Mouse (Mus musculus) limb, embryonic 11.5 days (tissue): ENCODE results near the gene Tmem50a. TPM values are rescaled to one million over a fixed set of nuclear protein-coding genes. Genes with fewer than 3 reads are reported as not detected.

Source experiments
- ATAC-seq: fragments of 200-750 bp; cut with Nextera tagmentation; 2 replicates; pipeline ENCODE4 v1.8.0; 2017; ENCODE audit warnings: low read depth; ENCODE audit not compliant: insufficient number of reproducible peaks, low FRiP score, low TSS enrichment
- DNase-seq: peaks from one replicate; pipeline ENCODE4 v3.0.0-alpha.2; 2015; ENCODE audit warnings: low spot score
- H3K27ac ChIP-seq: fragments of 300-500 bp; sonication (generic); replicated peaks from 2 replicates; pipeline ENCODE4 v1.5.1; 2014; ENCODE audit warnings: low read depth, mild to moderate bottlenecking, low read length
- H3K27me3 ChIP-seq: fragments of 300-500 bp; sonication (generic); 2 replicates; pipeline ENCODE4 v1.6.1; 2014; ENCODE audit warnings: mild to moderate bottlenecking, low read length, mixed read lengths; ENCODE audit not compliant: control insufficient read depth, insufficient read depth
- H3K36me3 ChIP-seq: fragments of 300-500 bp; sonication (generic); 2 replicates; pipeline ENCODE4 v1.6.1; 2014; ENCODE audit warnings: mild to moderate bottlenecking, low read length, moderate library complexity, mixed read lengths; ENCODE audit not compliant: control insufficient read depth, insufficient read depth
- H3K4me1 ChIP-seq: fragments of 300-500 bp; sonication (generic); 2 replicates; pipeline ENCODE4 v1.6.1; 2014; ENCODE audit warnings: low read length, mixed read lengths; ENCODE audit not compliant: control insufficient read depth, insufficient read depth
- H3K4me2 ChIP-seq: fragments of 300-500 bp; sonication (generic); 2 replicates; pipeline ENCODE4 v1.6.1; 2014; ENCODE audit warnings: low read depth, mild to moderate bottlenecking, moderate library complexity; ENCODE audit not compliant: severe bottlenecking
- H3K4me3 ChIP-seq: fragments of 300-500 bp; sonication (generic); 2 replicates; pipeline ENCODE4 v1.5.1; 2014; ENCODE audit warnings: low read depth, low read length
- H3K9ac ChIP-seq: fragments of 300-500 bp; sonication (generic); 2 replicates; pipeline ENCODE4 v1.6.1; 2014; ENCODE audit warnings: mild to moderate bottlenecking, low read length
- H3K9me3 ChIP-seq: fragments of 300-500 bp; sonication (generic); 2 replicates; pipeline ENCODE4 v1.6.1; 2016; ENCODE audit warnings: low read length; ENCODE audit not compliant: control insufficient read depth
- WGBS: fragments of 180-500 bp; shearing (Covaris S2); extraction: QIAGEN DNeasy Blood & Tissue Kit; methylation state at CpG from one replicate; pipeline ENCODE4 v1.1.7; 2014; 5-methylcytosine and 5-hydroxymethylcytosine counted together
- polyA plus RNA-seq: library from polyadenylated mRNA; unstranded; fragments of >200 nt; fragmentation: Nextera tagmentation; extraction: Ambion mirVana; gene quantifications from 2 replicates; pipeline ENCODE4 v1.2.1, GENCODE M21; 2014

Tmem50a gene
- polyA plus RNA-seq, 1 experiment from 2014 or later, result 154 TPM

DNA sequence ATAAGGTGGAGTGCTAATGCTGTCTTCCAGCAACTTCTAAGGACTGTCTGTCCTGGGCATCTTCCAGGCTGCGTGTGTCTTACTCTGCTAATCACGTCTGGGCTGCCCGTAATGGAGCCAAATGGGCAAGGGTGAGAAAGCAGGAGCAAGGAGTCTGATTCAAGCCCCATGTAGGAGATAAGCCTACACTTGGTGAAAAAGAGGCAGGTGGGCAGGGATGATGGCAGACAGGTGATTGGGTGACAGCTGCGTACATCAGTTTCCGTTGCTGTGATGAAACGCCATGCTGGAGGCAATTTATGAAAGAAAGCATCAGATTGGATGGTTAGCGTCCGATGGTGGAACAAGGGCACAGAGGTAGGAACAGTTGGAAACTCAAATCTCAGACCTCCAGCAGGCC, 47.6 kb downstream of the Tmem50a start:
- ATAC-seq (no peak), DNase-seq (no peak)
- peaks cover 14% of the 10 kb centered on the region for H3K27me3 ChIP-seq
- H3K4me1 ChIP-seq, result peaks cover 8% of the 10 kb centered on the region; the same call in 1 of the 2 replicates
- H3K9ac ChIP-seq, result no peak overlapping the region
- no peak overlapping the region for H3K4me2 ChIP-seq
- H3K27ac ChIP-seq, result no peak overlapping the region
- no peak overlapping the region for H3K4me3 ChIP-seq
- WGBS, result 92% methylated on average over 8 of the region's 8 CpGs
- H3K9me3 ChIP-seq, result no peaks in the 10 kb centered on the region
- H3K36me3 ChIP-seq, result no peaks in the 10 kb centered on the region

DNA sequence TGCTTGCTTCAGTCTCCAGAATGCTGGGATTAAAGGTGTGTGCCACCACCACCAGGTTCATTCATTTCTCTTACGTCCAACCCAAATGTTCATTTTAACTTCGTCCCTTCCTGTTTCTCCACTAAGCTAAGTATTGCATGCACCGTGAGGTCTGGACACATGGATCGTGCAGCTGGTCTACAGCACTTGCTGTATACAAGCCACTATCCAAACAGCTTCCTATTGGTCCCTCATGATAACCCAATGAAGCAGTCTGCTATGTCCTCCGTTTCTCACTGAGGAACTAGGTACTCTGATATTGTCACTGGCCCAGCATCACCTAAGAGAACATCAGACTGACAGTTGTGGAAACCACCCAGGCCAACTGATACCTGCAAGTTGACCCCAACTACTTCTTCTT, 49.0 kb downstream of the Tmem50a start:
- DNase-seq (no peak), ATAC-seq (no peak)
- peaks cover 8% of the 10 kb centered on the region; the same call in 1 of the 2 replicates for H3K4me1 ChIP-seq
- WGBS, result 92% methylated on average over 5 of the region's 5 CpGs
- no peak overlapping the region for H3K9ac ChIP-seq
- no peak overlapping the region for H3K4me3 ChIP-seq
- H3K27ac ChIP-seq, result no peak overlapping the region
- no peaks in the 10 kb centered on the region for H3K36me3 ChIP-seq
- peaks cover 14% of the 10 kb centered on the region for H3K27me3 ChIP-seq
- H3K9me3 ChIP-seq, result no peaks in the 10 kb centered on the region
- H3K4me2 ChIP-seq, result no peak overlapping the region

DNA sequence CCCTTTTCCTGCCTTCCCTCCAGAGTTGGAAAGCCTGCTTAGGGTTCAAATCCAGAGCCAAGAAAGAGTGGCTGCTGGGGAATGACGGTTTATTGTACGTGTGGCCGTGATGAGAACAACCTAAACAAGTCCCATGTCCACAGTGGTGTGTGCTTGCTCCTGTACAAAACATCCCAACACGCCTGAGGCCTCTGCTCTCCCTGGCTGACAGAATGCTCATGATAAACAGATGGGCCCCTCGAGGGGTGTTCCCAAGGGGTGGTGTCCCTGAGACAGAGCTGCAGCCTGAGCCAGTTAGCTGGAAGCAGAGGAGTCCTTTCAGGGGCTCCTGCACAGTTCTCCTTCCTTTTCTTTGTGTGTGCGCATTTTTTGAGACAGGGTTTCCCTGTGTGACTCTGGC, 49.5 kb downstream of the Tmem50a start:
- ATAC-seq, result no peak
- Histone ChIP-seq H3K27me3 (peaks cover 14% of the 10 kb centered on the region), H3K9me3 (no peaks in the 10 kb centered on the region), H3K4me2 (no peak overlapping the region), H3K4me1 (peaks cover 8% of the 10 kb centered on the region; the same call in 1 of the 2 replicates), H3K4me3 (no peak overlapping the region), H3K9ac (no peak overlapping the region), H3K27ac (no peak overlapping the region), H3K36me3 (no peaks in the 10 kb centered on the region)
- no peak for DNase-seq
- WGBS, result 78% methylated on average over 6 of the region's 6 CpGs

DNA sequence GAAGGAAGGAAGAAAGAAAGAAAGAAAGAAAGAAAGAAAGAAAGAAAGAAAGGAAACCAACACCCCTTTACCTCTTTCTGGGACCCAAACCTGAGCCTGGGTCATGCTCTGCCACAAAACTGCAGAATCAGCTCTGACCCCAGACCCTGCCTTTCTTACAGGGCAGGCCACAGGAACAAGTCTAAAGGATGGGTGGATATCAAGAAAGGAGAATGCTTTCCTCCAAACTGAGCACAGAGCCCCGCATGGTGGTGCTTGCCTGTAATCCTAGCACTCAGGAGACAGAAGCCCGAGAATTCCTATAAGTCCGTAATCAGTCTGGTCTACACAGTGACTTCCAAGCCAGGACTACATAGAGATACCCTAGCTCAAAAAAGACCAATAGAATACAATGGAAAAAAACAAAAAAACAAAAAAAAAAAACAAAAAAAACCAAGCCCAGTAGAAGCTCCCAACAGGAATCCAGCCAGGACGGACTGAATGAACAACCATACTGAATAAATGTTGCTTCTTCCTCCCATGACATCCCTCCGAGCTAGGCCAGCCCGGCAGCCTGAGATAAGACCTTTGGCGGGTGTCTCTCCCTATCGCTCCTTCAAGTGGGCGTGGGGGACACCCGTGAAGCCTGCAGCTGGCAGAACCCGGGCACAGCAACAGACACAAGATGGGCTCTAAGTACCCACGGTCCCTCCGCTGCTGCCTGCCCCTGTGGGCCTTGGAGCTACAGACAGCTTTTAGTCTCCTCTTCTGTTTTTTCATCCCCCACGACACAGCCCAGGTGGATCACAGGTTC, 50.7 kb downstream of the Tmem50a start, which contains the start of gene Rhd:
Gene Rhd (plus strand): TSS at position 600 of the 793 bp plus-strand sequence.
- Histone ChIP-seq H3K27ac (no peak within 1 kb of the TSS), H3K4me3 (no peak within 1 kb of the TSS), H3K4me1 (peaks cover 4% of the 10 kb centered on the region; the same call in 1 of the 2 replicates), H3K36me3 (no peaks in the 10 kb centered on the region), H3K9ac (no peak within 1 kb of the TSS), H3K4me2 (no peak within 1 kb of the TSS), H3K9me3 (no peaks in the 10 kb centered on the region), H3K27me3 (peaks cover 8% of the 10 kb centered on the region)
- 71% methylated on average over 14 of the region's 14 CpGs for WGBS
- ATAC-seq (no peak), DNase-seq (no peak)

DNA sequence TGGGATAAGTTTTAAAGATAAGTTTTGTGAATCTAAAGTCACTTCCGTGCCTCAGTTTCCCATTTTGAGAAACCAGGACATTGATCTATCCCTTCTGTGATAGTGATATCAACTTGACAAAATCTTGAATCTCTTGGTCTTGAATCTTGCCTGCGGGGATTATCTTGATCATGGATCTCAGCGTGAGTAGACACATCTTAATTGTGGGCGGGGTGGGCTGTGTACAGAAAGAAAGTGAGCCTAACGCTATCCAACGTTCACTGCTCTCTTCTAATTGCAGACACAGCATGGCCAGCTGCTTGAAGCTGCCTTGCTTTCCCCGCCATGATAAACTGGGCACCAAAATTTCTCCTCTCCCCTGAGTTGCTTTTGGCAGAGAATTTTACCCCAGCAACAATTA, 51.8 kb downstream of the Tmem50a start:
- H3K9ac ChIP-seq, result no peak overlapping the region
- DNase-seq, result no peak
- no peaks in the 10 kb centered on the region for H3K36me3 ChIP-seq
- ATAC-seq, result no peak
- H3K4me1 ChIP-seq, result no peaks in the 10 kb centered on the region
- H3K9me3 ChIP-seq, result no peaks in the 10 kb centered on the region
- H3K27me3 ChIP-seq, result no peaks in the 10 kb centered on the region
- H3K27ac ChIP-seq, result no peak overlapping the region
- no peak overlapping the region for H3K4me2 ChIP-seq
- WGBS, result 85% methylated on average over 7 of the region's 7 CpGs
- H3K4me3 ChIP-seq, result no peak overlapping the region

DNA sequence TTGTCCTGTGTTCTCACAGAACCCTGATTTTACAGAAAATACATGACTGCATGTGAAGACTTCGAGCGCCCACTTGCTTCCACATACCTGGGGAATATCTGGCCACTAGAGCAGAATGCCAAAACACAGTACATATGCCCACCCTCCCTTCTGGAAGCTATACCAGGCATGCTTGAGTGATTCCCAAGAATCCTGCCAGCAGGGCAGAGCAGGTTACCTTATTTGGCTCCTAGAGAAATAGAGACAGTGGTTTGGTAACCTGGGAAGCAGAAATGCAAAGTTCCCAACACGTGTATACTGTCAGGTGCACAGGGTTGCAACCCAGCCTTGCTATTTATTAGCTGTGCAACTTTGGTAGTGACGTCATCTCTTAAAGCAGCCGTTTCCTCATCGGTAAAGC, 52.9 kb downstream of the Tmem50a start:
- H3K9me3 ChIP-seq, result no peaks in the 10 kb centered on the region
- DNase-seq (no peak), ATAC-seq (no peak)
- no peaks in the 10 kb centered on the region for H3K27me3 ChIP-seq
- H3K4me1 ChIP-seq, result no peaks in the 10 kb centered on the region
- 83% methylated on average over 6 of the region's 6 CpGs for WGBS
- H3K27ac ChIP-seq, result no peak overlapping the region
- H3K9ac ChIP-seq, result no peak overlapping the region
- H3K4me2 ChIP-seq, result no peak overlapping the region
- H3K36me3 ChIP-seq, result no peaks in the 10 kb centered on the region
- H3K4me3 ChIP-seq, result no peak overlapping the region

DNA sequence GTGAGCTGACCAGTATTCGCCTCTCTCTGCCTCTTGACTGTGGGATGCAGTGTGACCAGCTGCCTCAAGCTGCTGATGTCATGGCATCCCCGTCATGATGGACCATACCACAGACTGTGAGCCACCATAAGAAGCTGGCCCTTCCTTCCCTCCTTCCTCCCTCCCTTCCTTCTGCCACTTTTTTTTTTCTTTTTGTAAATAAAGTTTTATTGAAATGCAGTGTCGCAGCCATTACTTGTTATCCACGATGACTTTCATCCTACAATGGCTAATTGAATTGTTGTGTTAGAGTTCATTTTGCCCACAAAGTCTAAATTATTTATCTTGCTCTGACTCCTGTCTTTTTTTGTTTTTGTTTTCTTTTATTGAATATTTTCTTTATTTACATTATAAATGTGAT, 56.3 kb downstream of the Tmem50a start:
- Histone ChIP-seq H3K4me3 (no peak overlapping the region), H3K9me3 (no peaks in the 10 kb centered on the region), H3K27me3 (0 out of 2 replicates have a peak, but pooled peaks cover 2% of the 10 kb centered on the region), H3K4me1 (no peaks in the 10 kb centered on the region), H3K36me3 (no peaks in the 10 kb centered on the region), H3K27ac (no peak overlapping the region), H3K9ac (no peak overlapping the region), H3K4me2 (no peak overlapping the region)
- 86% methylated on average over 4 of the region's 4 CpGs for WGBS
- DNase-seq (no peak), ATAC-seq (no peak)

DNA sequence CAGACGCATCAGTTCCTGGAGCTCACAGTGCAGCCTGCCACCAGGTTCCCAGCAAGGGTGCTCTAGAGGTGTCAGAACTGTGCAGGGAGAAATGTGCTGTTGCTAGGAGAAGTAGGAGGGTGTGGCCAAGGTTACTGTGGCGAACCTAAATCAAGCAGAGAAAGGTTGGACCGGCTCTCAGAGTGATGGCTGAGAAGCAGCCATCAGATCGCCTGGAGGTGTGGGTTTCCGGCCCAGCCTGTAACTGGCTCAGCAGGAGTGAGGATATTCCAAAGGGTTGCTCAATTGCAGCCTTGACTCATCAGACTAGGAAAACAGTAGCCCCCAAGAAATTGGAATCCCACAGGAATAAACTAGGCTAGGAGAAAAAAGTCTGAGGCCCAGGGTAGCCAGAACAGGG, 58.3 kb downstream of the Tmem50a start:
- 21% methylated on average over 5 of the region's 5 CpGs for WGBS
- 0 out of 2 replicates have a peak, but pooled peaks cover 2% of the 10 kb centered on the region for H3K27me3 ChIP-seq
- no peaks in the 10 kb centered on the region for H3K36me3 ChIP-seq
- no peak overlapping the region for H3K9ac ChIP-seq
- H3K4me3 ChIP-seq, result no peak overlapping the region
- no peaks in the 10 kb centered on the region for H3K9me3 ChIP-seq
- DNase-seq (no peak), ATAC-seq (no peak)
- H3K4me2 ChIP-seq, result no peak overlapping the region
- peaks cover 7% of the 10 kb centered on the region for H3K4me1 ChIP-seq
- H3K27ac ChIP-seq, result no peak overlapping the region
